Mouse (Mus musculus) gastrocnemius, adult 8-10 months (tissue): ENCODE measurements at regions not wholly inside any gene's neighbourhood (a gene's known extent, or its start where the extent isn't known, plus 50 kb on each side); places are given as distances from the start of the nearest gene placed in this dataset.

Experiments used
- DNase-seq, 2 experiments: peaks; one replicate each; pipeline ENCODE4 v3.0.0; 2022; ENCODE audit warnings: low spot score in 2 of 2

DNA sequence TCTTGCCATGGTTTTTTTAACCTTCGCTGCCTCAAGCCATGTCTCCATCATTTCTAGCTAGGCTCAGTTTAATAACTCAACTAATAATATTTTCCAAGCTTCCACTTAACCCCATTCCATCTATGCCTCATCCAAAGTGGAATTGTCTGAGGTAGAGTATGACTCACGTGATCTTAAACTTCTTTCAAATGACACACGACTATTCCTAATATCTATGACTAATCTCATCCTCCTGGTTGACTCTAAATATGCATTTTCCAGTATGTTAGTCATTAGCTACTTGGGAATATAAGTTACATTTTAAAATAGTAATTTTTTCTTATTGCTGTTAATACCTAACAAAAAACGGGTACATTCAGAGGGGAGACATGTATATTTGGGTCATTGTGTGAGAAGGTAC is 524.8 kb upstream of the Pappa start:
- DNase-seq, result no peak

DNA sequence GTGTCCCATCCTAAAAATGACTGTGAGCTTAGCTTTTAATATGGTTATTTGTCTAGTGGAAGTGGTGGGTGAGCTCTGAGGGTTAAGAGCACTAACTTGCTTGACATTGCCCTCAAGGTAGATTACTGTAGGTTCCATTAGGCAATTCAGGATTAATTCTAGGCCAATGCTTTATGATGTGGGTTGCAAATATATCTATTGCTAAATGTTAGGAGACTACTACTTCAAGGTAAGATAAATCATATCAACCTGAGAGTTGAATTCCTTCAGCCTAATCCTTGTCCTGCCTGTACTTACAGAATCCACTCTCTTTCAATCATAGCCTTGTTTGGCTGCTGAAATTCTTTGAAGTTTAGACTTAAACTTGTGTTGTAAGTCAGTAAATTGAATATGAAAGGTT is 501.2 kb upstream of the Pappa start:
- no peak for DNase-seq

DNA sequence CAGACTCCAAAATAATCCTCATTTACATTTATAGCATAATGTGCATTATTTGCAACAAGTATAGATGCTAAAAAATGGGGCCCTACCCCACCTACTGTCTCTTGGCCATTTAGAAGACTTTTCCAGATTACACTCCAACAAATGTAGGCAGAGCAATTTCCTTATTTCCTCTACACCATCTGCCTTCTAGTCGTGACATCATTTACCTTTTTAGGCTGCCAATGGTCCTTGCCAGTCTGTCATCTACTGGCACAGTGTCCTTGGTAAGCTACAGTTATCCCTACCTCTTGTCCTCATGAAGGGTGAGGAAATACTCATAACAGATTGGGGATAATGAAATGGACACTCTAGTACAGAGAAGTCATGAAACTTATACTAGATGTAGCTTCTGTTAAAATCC is 491.8 kb upstream of the Pappa start:
- no peak for DNase-seq

DNA sequence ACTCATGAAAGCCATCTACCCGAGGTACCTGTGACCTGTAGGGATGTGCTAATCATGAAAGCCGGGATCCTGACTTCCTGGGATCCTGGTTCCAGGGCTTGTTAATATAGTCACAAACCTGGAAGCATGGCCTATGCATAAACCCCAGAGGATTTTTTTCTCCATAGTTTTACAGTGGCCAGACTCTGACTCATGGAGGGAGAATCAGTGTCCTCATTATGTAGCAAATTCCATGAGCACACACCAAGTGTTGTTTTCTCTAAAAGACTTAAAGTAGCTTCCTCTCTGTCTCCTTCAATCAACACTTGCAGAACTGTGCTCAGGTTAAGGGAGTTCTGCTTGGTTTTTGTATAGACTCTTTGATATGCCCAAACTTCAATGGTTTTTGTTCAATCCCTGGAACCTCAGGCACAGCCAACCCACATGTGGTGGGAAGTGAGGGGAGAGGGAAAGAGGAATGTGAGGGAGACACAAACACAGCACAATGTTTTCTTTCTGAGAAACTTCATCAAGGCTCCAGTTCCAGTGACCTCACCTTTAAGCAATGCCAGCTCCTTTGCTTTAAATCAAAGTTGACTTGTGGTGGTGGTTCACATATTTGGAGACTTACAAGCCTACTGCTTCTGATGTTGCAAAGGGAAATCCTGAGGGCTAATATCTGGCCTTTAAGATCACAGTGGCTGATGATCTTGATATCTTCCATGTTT is 488.6 kb upstream of the Pappa start:
- DNase-seq, result no peak

DNA sequence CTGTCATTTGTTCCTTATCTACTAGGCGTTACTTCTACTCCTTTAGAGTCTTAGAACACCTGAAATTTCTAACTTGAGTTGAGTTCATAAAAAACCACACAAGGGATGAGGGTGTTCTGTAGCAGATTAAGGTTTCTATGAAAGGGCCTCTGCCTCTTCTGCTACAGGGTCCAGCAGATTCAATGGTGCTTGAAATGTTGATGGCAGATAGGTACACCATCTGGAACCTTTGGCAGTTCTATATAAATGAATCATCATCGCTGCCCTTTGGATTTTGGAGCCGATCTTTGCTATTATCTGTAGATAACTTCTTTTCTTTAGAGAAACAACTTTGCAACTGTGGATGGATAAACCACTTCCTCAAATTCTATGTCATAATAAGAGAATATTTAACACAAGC is 483.9 kb upstream of the Pappa start:
- no peak for DNase-seq

DNA sequence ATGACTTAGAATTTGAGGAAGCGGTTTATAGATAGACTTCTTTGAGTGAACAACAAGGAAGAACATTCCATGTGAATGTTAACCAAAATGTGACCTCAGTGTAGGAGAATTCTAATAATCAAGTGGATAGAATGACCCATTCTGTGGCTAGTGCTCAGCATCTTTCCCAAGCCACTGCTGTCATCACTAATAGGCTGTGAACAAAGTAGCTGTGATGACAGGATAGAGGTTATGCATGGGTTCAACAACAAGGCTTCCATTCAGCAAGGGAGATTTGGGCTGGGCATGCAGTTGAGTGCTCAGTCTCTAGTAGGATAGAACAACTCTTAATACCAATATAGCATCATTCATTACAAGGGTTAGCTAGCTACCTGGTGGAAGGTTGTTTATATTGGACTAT is 483.0 kb upstream of the Pappa start:
- no peak for DNase-seq

DNA sequence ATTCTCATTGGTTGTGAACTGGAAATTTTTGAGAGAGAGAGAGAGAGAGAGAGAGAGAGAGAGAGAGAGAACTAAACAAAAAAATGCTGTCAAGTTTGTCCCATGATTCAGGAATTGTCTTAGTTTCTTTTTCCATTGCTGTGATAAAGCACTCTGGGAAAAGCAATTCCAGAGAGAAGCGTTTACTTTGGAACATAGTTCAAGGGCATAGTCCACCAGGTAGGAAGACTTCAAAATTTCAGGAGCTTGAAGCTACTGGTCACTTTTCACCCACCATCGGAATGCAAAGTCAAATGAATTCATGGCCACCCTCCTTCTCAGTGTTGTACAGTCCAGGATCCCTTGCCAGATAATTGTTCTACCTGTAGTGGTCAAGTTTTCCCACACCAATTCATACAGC is 478.8 kb upstream of the Pappa start:
- no peak for DNase-seq

DNA sequence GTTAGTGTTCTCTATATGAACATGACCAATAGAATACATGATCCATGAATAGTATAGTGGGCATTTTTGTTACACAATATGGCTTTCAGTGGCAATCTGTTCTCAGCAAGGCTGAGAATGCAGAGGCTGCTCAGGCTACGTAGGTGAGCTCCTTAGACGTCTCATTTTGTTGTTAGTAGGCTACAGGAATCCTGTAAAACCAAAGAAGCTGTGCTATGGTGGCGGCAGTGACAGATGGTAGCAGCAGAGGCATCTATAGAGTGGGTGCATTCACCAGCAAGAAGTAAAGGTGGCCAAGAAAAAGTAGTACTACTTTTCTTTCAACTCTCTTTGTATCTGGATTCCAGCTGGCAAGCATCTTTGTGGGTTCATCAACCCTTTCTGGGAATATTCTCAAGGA is 469.8 kb upstream of the Pappa start:
- DNase-seq, result no peak

DNA sequence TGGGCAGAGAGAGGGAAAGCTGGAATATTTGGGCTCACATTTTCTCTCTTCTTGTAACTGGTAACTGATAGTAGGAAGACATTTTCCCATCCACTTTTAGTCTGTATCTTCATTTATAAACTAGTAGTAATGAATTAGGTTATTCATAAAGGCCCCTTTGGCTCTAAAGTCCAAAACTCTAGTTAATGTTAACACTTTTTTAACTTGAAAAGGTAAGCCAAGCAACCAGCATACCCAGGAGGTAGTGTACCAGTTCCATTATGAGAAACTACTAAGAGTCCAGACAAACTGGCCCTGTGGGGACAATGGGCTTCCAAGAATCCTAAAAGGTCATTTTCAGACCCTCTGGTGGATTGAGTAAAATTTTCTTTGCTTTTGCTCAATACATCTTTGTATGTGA is 468.4 kb upstream of the Pappa start:
- no peak for DNase-seq

DNA sequence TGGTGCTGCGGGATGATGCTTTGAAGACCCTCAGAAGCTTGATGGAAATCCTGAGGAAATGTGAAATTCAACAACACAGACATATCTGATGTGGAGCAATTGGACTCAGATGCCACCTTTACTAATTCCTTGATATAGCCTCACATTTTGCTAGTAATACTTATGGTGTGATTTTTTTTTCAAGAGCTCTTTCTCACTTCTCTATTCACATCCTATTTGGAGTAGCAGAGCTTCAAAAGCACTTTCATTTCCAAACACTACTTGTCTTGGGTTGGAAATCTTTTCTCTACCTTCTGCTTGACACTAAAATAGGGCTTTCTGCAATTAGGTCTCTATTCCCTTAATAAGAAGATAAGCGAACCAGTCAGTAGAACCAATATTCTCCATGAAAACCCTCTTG is 460.3 kb upstream of the Pappa start:
- no peak for DNase-seq

DNA sequence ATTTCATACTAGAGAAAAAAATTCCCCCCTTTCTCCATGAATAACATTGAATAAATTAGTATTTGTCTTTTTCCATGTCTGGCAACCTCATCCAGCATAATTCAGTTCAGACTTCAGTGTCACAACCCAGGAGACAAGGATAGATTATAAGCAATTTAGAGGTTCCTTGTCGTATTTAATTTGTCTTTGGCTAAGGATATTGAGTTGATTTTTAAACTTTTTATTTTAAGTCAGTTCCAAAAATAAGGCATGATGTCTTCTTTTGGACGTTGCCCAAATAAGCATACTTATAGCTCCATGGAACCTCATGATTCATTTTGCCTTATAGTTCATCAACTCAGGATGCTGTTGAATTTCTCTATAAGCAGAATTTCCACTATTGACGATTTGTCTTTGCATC is 456.0 kb upstream of the Pappa start:
- no peak for DNase-seq

DNA sequence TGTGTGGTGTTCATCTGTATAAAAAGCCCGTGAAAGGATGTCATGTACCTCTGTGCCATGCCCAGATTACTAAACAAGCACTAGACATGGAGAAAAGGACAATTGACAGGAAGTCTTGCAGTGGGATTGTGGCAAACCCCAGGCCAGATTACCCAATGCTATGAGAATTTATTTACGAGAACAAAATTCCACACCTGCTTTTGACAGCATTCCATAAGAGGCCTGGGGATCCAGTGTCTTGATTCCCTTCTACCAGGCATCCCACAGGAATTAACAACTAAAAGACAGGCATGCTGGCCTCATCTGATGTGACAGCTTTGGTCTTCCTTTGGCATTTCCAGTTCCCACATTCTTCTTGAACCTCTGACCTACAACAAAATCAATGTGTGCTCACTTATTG is 454.3 kb upstream of the Pappa start:
- DNase-seq, result no peak

DNA sequence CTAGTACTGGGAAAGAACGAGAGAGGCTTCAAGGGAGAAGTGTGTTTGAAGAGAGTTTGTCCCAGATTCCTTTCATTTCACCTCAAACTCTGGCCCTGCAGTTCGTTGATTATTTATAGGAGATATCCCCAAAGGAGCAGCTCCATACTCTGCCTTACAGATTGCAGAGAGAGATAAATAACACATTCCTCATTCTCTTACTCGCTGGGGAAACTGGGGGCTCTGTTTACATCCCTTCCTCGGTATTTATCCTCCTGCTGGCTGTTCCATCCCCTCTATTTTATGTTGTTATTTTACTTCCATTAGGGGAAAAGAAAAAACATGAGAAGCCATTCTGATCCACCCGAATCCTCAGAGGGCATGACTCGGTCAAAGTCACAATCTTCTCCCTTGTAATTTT is 447.5 kb upstream of the Pappa start:
- DNase-seq, result no peak

DNA sequence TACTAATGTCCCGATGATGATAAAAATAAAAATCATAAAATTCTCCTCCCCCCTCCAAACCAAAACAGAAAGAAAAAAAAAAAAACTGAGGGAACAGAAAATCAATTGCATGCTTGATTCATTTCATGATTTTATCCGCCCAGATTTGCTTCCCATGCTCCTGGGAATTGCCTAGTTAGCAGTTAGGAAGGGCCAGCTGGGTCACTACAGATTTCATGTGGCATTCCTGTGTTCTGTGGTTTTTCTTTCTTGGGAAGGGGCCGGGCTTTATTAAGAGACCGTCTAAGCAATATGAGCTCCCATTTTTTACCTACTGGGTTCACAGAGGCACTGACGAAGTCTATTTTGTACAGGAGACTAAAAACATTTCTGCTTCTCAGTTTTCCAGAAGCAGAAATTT is 447.1 kb upstream of the Pappa start:
- no peak for DNase-seq

DNA sequence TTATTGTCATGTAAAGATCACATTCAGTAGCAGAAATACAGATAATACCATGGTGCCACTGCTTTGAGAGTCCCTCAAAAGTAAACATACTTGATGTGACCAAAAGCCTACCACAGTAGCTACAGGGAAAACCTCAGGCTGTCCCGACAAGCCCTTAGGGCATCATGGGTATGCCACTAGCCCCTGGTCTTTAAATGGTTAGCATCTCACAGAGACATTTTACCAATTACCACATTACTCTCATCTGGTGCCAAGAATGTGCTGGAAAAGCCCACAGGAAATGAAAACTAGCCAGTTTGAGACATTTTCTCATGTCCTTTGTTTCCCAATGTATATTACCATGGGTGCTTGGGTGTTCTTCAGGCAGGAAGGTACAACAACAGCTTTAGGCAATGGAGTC is 439.3 kb upstream of the Pappa start:
- DNase-seq, result no peak

DNA sequence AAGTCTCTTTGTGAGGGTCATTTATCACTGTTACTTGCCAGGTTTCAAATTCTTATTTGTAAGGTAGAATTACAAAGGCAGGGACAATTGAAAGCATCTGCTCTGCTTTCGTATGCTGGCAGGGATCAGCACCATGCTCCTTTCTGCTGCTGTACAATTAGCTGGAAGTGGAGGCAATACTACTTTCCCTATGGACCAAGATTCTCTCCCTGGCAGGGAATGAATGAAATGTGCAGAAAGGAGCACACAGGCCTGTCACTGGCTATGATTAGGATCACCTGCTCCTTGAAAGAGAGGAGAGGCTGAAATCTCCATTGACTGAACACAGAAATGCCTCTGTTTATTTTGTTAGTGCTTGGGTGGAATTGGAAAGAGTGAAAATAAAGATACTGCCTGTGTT is 427.8 kb upstream of the Pappa start:
- DNase-seq, result no peak

DNA sequence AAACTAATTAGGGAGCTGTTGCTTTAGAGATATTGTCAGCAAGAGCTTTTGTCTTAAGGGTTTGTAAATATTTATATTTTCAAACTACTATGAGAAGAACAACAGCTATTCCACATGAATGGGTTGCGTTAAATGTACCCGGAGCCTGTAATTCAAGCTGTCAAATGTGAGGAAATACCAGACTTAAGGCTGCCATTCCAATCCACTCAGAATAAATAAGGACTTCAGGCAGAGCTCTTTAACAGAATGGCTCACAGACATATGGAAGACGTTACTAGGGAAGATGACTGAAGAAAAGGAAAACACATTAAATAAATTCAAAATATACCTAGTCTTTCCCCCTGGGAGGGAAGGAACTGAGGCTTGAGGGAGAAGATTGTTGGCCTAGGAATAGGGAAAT is 400.7 kb upstream of the Pappa start:
- no peak for DNase-seq

DNA sequence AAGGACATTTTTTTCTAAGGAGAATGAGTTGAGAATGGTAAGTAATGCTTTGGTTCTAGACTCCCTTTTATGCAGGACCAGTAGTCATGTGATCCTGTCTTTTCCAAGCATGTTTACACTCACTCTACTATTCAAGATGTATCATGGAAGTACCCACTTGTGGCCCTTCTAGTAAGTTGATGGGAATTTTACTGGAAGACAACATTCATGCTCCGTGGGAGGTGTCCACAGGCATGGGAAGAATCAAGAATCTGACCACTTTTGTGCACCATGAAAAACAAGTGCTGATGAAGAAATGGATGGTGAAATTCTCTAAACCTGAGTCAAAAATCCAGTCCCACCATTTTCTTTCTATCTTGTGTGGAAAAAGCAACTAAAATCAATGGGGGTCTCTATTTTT is 399.1 kb upstream of the Pappa start:
- DNase-seq, result no peak

DNA sequence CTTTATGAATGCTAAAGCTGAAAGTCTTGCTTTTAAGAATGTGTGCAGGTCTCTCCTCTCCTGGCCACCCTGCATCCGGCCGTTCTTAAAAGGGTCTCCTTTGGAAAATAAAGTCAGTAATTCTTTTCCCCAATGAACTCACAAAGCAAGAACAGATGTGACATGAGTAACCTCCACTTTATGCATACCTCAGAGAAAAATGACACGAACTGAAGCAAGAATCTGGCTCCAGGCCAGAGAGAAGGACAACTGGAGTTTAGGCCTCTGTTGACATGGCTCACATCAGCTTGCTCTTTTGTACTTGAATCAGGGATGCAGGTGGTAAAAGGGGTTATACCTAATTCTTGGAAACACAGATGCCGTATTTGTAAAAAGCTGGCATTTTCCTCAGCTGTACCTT is 368.0 kb upstream of the Pappa start:
- DNase-seq, result no peak

DNA sequence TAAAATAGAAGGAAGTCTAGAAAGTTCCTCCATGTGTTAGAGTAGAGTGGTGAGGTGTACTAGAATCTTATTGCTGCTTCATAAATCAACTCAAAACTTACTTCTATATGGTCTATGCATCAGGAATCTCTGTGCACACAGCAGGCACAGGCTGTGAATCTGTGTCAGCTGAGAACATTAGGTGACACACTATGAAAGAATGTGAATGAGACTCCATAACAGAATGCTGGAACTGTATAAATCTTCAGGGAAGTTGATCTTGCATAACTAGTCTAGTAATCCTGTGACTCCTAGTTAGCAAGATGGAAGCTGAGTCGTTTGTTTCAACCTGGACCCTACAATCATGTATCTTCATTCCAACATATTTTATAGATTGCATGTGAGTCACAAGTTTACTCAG is 355.4 kb upstream of the Pappa start:
- DNase-seq, result no peak

DNA sequence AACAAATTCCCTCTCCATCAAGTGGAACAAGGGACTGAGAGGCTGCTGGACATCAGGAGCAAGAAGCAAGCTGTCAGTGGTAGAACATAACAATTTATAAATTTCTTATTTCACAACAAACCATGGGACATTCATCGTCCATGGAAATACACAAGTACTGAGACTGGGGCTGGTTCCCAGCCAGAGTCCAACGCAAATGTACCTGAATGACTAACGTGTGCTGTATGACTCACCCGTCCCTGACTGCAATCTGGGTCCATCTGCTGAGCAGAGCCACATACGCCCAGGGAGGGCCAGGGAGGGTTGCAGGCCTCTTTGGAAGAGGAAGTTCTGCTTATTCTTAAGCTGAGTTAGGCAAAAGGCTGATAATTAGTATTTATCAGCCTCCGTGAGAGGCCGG is 320.1 kb upstream of the Pappa start:
- no peak for DNase-seq

DNA sequence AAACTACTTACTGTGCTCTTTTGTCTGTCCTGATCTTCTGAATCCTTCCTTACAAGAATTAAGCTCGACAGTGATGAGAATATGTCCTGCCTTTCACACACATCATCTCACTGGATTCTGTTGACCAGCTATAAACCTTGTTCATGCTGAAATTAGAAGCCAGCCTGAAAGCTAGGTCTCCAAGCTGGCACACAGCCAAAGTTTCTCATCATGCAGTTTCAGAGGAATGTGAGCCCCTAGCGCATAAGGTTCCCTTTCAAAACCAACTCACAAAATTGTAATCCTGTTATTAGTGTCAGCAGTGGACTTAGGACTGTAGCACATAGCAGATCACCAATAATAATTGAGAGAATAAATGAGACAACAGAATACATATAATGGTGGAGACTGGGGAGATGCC is 319.0 kb upstream of the Pappa start:
- DNase-seq, result no peak

DNA sequence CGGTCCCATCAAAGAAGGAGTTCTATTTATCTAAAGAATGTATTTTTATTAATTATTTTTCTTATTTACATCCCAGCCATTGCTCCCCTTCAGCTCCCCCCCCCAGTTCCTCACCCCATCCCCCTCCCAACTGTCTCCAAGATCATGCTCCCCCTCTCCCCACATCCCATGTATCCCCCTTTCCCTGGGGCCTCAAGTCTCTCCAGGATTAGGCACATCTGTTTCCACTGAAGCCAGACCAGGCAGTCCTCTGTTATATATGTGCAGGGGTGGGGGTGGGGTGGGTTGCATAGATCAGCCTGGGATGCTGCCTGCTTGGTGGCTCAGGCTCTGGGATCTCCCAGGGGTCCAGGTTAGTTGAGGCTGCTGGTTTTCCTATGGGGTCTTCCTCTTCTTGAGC is 316.8 kb upstream of the Pappa start:
- no peak for DNase-seq

DNA sequence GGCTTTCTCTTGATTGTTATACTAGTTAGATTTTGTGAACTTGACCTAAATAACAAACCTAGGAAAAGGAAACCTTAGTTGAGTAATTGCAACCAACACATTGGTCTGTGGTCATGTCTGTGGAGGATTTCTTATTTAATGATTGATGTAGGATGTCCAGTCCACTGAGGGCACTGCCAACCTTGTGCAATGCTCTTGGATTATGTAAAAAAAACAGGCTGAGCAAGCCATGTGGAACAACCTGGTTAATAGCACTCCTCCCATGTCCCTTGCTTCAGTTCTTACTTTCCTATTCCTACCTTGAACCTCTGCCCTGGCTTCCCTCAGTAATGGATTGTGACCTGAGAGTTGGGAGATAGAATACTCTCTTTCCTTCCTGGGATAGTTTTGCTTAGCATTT is 312.0 kb upstream of the Pappa start:
- DNase-seq, result no peak
